In genomic region chr13:98926213-98926957, GRCm38 (mm10) we compare ENCODE assay signal across 8 mouse cellular contexts. TPM values are rescaled to one million over a fixed set of nuclear protein-coding genes. Genes with fewer than 3 reads are reported as not detected.
A peak's percentile ranks its signal among the peaks of the same experiment; 100 is the strongest.
DNase-seq lines count a peak whose midpoint lies in the region; ATAC-seq lines count a peak whose summit lies in the region.

Gene Tnpo1 (minus strand): TSS chr13:98926384.

- H3K27ac ChIP-seq in hindbrain, embryonic 13.5 days: peak within 1 kb of the TSS; percentile 99

- peak; percentile 94 for DNase-seq in NIH3T3 (ENCODE audit: low read depth)
- peak; percentile 97 for DNase-seq in cerebellum, postnatal 10 days
- DNase-seq in frontal cortex, postnatal 14 days (ENCODE audit: low spot score in 2 of 2): peak; percentile 82 to 89
- peak; percentile 91 to 92 for DNase-seq in layer of hippocampus, postnatal 36 days
- peak; percentile 94 for DNase-seq in lung, postnatal 36 days
- peak; percentile 95 for DNase-seq in retina, postnatal 1 day
- peak; percentile 87 to 88 for DNase-seq in urinary bladder, adult 18-20 months (ENCODE audit: low spot score in 2 of 2)

- peak within 1 kb of the TSS; percentile 100 for H3K9ac ChIP-seq in hindbrain, embryonic 13.5 days

- H3K4me1 ChIP-seq in hindbrain, embryonic 13.5 days (replicated peaks): peaks cover 31% of the 10 kb centered on the region

- peak; percentile 96 for ATAC-seq in hindbrain, embryonic 13.5 days (ENCODE audit: low FRiP score)

- H3K27me3 ChIP-seq in hindbrain, embryonic 13.5 days: no peaks in the 10 kb centered on the region

- H3K9me3 ChIP-seq in hindbrain, embryonic 13.5 days: no peaks in the 10 kb centered on the region

- peak within 1 kb of the TSS; percentile 98 for H3K4me3 ChIP-seq in hindbrain, embryonic 13.5 days

- H3K4me2 ChIP-seq in hindbrain, embryonic 13.5 days: peak within 1 kb of the TSS; percentile 87

- under 1% methylated on average over 75 of the region's 75 CpGs for WGBS in hindbrain, embryonic 13.5 days

- H3K36me3 ChIP-seq in hindbrain, embryonic 13.5 days: peaks cover 14% of the 10 kb centered on the region

RNA-seq across cellular contexts. Expression of gene Tnpo1, which starts in this region (rescaled TPM):
- polyA plus RNA-seq in hindbrain, embryonic 13.5 days (2015; fragmentation: Nextera tagmentation; extraction: Ambion mirVana): 59.5 and 62.5 TPM in 2 replicates
- 10 to 100 TPM; 61.4 to 74.3 TPM for total RNA-seq in layer of hippocampus, postnatal 36 days (2021)

Comparison
In these comparisons a context has a peak if more than half of its experiments do, and no peak if none do; other contexts are left out.
1. Peak in every context shown above with its lines: DNase-seq, ATAC-seq, H3K4me3 ChIP-seq and H3K27ac ChIP-seq.